Mouse (Mus musculus) ES-Bruce4 (cell line): ENCODE measurements around the gene Dpep1.

ENCODE experiments used
- CTCF ChIP-seq: IDR thresholded peaks from one replicate; pipeline ENCODE4 v1.8.1; 2011; ENCODE audit warnings: low read depth, low read length
- EP300 ChIP-seq: IDR thresholded peaks from 2 replicates; pipeline ENCODE4 v1.6.1; 2011; ENCODE audit warnings: low read depth, low read length; ENCODE audit not compliant: insufficient read depth
- POLR2A ChIP-seq: IDR thresholded peaks from one replicate; pipeline ENCODE4 v1.8.1; 2011; ENCODE audit warnings: low read length; ENCODE audit not compliant: insufficient read depth

DNA sequence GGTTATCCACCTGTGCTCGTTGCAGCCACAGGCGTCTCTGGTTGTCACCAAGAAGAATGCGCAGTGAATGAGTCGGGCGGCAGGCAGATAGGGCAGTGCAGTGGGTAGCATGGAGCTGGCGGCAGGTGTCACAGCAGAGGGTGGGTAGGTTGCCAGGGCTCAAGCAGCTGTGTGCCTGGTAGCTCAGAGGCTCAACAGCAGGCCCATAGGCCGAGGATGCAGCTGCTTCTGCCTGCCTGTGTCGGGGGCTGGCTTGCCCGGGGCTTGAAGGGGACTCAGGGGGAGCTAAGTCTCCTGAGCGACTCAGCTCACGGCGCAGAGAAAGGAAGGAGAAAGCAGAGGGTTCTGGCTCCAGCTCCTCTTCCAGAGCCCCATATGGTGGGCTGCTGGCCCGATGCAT lies 47.3 kb downstream of the Dpep1 start:
- TF ChIP-seq EP300 (no peak), CTCF (no peak), POLR2A (no peak)
